ENCODE assay signal across 15 mouse cellular contexts in genomic region chr16:31293761-31294160, GRCm38 (mm10). TPM values are rescaled to one million over a fixed set of nuclear protein-coding genes. Genes with fewer than 3 reads are reported as not detected.
"Had no signal": no experiment of that assay in that cellular context is flagged by ENCODE, and none has a peak within 500 bp of the region (broad histone marks: within the 10 kb centered on the region; RNA-seq: fewer than 3 reads in every experiment).

No protein-coding gene starts in this region.

- H3K4me2 ChIP-seq: kidney, embryonic 15.5 days; limb, embryonic 15.5 days; liver, embryonic 12.5 days; lung, embryonic 15.5 days; midbrain, embryonic 13.5 days; neural tube, embryonic 12.5 days; stomach, embryonic 15.5 days had no signal

- H3K27me3 ChIP-seq: kidney, embryonic 15.5 days; limb, embryonic 15.5 days; liver, embryonic 12.5 days; lung, embryonic 15.5 days; midbrain, embryonic 13.5 days; neural tube, embryonic 12.5 days; stomach, embryonic 15.5 days had no signal

- H3K4me3 ChIP-seq: kidney, embryonic 15.5 days; limb, embryonic 15.5 days; liver, embryonic 12.5 days; lung, embryonic 15.5 days; midbrain, embryonic 13.5 days; neural tube, embryonic 12.5 days; stomach, embryonic 15.5 days had no signal

- H3K9me3 ChIP-seq: kidney, embryonic 15.5 days; limb, embryonic 15.5 days; liver, embryonic 12.5 days; lung, embryonic 15.5 days; midbrain, embryonic 13.5 days; neural tube, embryonic 12.5 days; stomach, embryonic 15.5 days had no signal

- H3K27ac ChIP-seq: kidney, embryonic 15.5 days; limb, embryonic 15.5 days; lung, embryonic 15.5 days; macrophage; midbrain, embryonic 13.5 days; neural tube, embryonic 12.5 days; stomach, embryonic 15.5 days had no signal

- H3K9ac ChIP-seq: kidney, embryonic 15.5 days; limb, embryonic 15.5 days; liver, embryonic 12.5 days; lung, embryonic 15.5 days; midbrain, embryonic 13.5 days; neural tube, embryonic 12.5 days; stomach, embryonic 15.5 days had no signal

- H3K4me1 ChIP-seq: midbrain, embryonic 13.5 days had no signal

- ATAC-seq: liver, embryonic 12.5 days; midbrain, embryonic 13.5 days had no signal

- H3K36me3 ChIP-seq: kidney, embryonic 15.5 days; limb, embryonic 15.5 days; liver, embryonic 12.5 days; lung, embryonic 15.5 days; midbrain, embryonic 13.5 days; neural tube, embryonic 12.5 days; stomach, embryonic 15.5 days had no signal

- DNase-seq: kidney, adult 2 months; layer of hippocampus, adult 9-11 months; layer of hippocampus, postnatal 36 days; lung, postnatal 14 days; thymus, adult 2 months; thymus, postnatal 25 days had no signal

RNA-seq across cellular contexts. Expression of gene Apod, which starts 20.8 kb away (rescaled TPM):
- polyA plus RNA-seq: liver, embryonic 12.5 days; liver, embryonic 16.5 days had no signal
